Mouse (Mus musculus) kidney, adult 9 months (tissue): ENCODE results near the gene Olfr869.

Experiments used
- DNase-seq: peaks from one replicate; pipeline ENCODE4 v3.0.0; 2022

Olfr869 gene

DNA sequence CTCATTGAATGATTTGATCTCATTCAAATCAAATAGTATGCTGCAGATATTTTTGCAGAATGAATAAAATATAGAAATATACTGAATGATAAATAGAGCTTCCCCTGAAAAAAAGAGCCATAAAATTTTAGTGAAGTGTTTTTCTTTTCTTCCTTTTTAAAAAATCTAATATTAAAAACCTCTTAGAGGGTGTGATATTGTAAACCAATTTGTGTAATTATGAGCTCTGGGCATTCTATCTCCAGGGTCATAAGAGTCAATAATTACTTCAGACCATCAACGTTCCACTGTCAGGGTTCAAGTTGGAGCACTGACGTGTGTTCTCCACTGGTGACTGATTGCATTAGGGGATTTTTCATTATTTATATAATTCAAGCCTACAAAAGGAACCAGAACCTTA, at the start of gene Olfr869:
TSS of gene Olfr869 (plus strand) at position 301 of the 400 bp plus-strand sequence.
- DNase-seq = no peak

- no peak for DNase-seq
Measured at GRCm38 (mm10) chr9:20098326-20098725, 30.5 kb upstream of the Olfr869 start, which contains the start of gene Olfr868. TSS of gene Olfr868 (plus strand) at chr9:20098626.

DNA sequence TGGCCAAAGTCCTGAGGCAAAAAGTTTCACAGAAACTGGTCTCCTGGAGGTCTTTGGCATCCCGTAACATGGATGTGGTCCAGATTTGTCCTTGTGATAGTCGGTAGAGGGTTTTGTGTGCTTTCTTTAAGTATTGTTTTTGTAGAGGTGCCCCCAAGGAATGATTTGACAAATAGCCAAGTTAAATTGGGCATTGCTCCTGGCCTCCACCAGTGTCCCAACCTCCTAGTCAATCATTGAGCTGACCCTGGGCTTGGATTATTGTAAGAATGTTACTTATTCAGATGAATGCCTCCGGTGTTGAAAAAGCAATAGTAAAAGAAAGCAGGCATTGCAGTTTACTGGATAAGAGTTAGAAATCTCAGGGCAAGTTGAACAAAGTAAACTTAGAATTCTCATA, 20.9 kb downstream of the Olfr869 start:
- DNase-seq = peak; percentile 82

- no peak for DNase-seq
Measured at GRCm38 (mm10) chr9:20173957-20174356, 45.1 kb downstream of the Olfr869 start, which contains the start of gene Olfr870. TSS of gene Olfr870 (minus strand) at chr9:20174057.

DNA sequence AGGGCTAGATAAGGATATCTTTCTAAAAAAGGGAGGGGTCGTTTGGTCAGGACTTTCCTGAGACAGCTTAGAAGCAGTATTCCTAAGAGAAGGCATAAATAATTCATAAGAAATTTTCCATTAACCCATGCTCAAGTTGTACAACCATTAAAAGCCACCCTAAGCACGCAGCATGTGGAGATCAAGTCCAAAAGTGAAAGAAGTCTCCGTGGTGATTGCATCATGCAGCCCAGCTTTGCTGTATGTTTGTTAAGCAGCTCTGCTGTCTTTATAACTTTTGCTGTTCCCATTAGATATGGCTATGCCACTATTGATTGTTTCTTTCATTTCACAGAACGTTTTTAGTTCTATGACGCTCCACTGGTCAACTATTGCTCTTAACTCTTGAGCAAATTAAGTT, 50.7 kb downstream of the Olfr869 start:
- no peak for DNase-seq
